Mouse (Mus musculus): ENCODE measurements around the gene Gemin5.

GRCm38 (mm10) chr11:58107009-58107408 lies 61.3 kb downstream of the Gemin5 start:
- no peak for TF ChIP-seq POLR2A (IDR thresholded peaks at IDR 0.05; ENCODE audit: insufficient read length, low read depth)
- no peak for TF ChIP-seq MYOG (IDR thresholded peaks at IDR 0.05; ENCODE audit: control insufficient read depth in 1 of 3, insufficient read depth in 1 of 3, insufficient read length in 2 of 3, low read depth in 2 of 3)
- no peak for TF ChIP-seq E2F4 (IDR thresholded peaks at IDR 0.05; ENCODE audit: insufficient read depth)
- no peak for TF ChIP-seq MAX (IDR thresholded peaks at IDR 0.05; ENCODE audit: low read depth)
- no peak for TF ChIP-seq USF1 (IDR thresholded peaks at IDR 0.05; ENCODE audit: low read depth)
- no peak for TF ChIP-seq SRF (IDR thresholded peaks at IDR 0.05; ENCODE audit: control insufficient read depth, insufficient read length, low read depth)
